Mouse (Mus musculus) effector memory CD4-positive, alpha-beta T cell, adult 5 months (primary cell): ENCODE data around the gene Gm9945. TPM values are rescaled to one million over a fixed set of nuclear protein-coding genes. Genes with fewer than 3 reads are reported as not detected.

Experiments used
- polyA plus RNA-seq: library from polyadenylated mRNA; unstranded; fragments of 100-300 nt; shearing (Covaris generic); gene quantifications from one replicate; pipeline ENCODE4 v1.2.1, GENCODE M21; 2017

Gene Gm9945
- not detected for polyA plus RNA-seq

GRCm38 (mm10) chr11:53479783-53480301 lies at the start of gene Gm9945, which contains the start of gene Sowaha:
Gene Gm9945, plus strand, starts transcription at chr11:53480166.
Gene Sowaha, minus strand, starts transcription at chr11:53480274.

DNA sequence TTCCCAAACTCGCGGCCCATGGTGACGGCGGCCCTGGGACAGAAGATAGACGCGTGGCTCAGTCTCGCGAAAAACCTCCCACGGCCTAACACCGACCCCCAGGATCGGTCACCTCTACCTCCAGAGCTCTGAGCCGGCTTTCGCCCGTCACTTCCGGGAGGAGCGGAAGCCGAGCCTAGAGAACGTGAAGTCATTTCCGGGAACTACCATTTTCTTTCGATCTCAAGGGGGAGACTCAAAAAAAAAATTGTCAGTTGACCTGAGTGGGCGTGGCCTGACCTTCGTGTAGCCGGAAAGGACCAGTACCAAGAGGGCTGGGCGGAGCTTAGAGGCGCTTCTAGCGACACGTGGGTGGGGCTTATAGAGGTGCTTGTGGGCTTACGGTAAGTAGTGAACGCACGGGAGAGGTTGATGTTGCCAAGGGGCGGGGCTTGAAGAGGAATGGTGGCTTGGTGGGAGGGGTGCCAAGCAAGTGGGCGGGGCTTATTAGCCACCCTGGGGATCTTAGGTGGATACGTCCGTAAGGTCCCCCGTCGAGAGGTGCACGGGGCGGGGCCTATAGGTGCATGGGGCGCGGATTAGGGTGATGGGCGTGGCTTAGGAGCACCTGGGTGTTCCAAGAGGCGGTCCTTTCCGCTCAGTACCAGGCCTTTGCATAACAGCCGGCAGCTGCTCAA lies 49.2 kb upstream of the Gm9945 start, which contains the start of the genes Uqcrq and Gdf9:
Gene Uqcrq, minus strand, starts transcription at position 162 of the 677 bp plus-strand sequence.
Gene Gdf9, plus strand, starts transcription at position 354 of the 677 bp plus-strand sequence.

DNA sequence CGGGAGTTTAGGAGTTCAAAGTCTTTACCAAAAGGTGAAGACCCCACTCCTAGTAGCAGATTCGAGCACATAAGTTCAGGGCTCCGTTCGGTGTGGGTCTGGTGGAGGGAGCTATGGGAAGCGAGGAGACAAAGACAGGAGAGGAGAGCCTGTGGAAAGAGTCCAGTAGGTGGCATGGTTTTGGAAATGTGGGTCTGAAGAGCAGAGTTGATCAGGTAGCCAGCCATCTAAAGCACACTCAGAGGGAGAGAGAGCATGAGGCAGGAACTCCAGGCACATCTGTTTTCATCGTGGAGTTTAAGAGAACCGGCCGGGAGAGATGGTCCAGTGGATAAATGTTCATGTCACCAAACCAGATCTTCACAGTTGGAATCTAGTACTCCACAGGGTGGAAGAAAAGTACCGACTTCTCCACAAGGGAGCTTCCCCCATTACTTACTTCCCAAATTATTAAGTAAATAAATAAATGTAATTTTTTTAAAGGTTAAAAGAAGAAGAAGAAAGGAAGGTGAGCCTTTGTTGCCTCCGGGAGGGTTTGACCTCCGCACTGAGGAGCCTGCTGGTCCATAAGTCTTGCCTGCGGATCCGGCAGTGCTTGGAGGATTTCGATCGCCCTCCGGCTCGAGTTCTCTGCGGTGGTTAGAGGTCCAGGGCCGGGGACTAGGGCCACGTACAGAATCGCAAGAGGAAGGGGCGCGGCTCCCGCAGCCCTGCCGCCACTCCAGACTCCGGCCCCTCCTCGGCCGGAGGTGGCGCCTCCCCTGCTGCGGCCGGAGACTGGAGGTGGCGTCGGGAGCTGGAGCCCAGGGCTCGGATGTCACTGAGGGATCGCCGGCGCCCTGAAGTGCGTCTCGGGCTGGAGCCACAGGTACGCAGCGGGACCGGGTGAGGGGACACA lies 23.2 kb upstream of the Gm9945 start, which contains the start of the genes Gm10447 and Shroom1:
Gene Gm10447, minus strand, starts transcription at position 637 of the 898 bp plus-strand sequence.
Gene Shroom1, plus strand, starts transcription at position 732 of the 898 bp plus-strand sequence.

DNA sequence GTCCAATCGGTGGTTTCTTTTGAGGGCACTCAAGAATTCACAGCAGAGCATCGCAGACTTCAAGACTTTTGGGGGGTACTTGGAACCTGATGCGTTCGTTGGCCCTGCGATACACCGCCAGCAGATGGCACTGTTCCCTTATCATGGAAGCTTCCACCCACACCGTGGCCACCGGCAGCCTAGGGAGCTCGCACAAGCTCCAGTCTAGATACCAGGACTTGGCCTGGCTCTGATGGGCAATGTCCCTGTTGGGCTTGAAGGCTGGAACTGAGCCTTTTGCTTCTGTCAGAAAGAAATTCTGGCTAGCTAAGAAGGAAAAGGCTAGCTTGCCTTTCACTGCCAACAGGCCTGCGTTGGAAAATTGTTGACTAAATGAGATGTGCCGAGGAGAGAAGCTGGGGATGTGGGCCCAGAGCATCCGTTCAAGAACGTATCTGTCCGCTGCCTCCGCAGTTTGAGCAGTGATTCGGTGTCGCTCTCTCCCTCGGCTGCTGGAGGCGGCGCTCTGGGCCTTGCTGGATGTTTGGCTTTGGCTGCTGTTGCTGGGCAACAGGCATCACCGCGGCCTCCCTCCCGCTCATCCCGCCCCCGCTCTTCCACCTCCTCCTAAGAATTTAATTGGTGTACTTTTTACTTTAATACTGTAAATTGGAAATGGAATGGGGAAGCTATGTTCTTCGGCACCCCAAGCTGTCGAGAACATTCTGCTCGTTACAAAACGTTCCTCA lies 9.8 kb upstream of the Gm9945 start, which contains the start of gene Gm9837:
Gene Gm9837, minus strand, starts transcription at position 512 of the 728 bp plus-strand sequence.

DNA sequence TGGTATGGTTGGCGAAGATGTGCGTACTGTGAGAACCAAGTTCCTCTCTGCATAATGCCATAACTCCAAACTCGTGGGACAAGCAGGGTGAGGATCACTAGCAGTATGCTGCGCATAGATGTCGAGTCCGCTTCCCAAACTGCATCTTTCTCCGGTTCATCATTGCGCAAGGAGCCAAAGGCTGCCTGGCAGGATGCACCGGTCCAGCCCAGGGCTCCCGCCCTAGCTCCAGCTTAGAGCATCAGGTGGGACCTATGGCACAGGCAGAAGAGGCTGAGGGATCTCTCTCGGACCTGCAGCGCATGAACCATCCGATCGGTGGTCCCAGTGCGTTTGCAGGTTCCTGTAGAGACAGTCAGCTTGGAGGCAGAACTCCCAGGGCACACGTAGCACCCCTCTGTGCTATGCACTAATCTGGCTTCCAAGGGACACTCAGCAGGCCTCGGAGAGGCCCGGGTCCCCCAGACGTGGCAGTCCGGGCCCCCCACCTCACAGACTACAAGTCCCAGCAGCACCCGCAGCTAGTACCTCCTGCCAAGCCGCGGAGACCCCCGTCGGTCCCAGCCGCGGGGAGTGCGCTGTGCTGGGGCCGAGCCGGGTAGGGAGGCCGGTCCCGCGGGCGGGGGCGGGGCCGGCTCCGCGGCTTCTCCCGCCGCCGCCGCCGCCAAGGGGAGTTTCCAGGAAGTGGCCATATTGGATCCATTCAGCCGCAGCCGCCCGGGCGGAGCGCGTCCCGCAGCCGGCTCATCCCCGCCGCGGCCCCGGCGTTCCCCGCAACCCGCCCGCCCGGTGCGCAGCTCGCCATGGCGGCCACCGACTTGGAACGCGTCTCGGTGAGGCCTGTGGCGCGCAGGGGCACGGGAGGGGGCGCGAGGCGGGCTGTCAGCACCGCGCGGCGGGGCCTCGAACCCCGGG lies 39.5 kb downstream of the Gm9945 start, which contains the start of gene Sept8:
Gene Sept8, plus strand, starts transcription at position 51 of the 915 bp plus-strand sequence.

Other genes starting within 250 kb of the Gm9945 start
- 224 TPM for gene Hspa4, start 179.7 kb upstream of the Gm9945 start, polyA plus RNA-seq
- 27.0 TPM for gene Zcchc10, start 155.5 kb upstream of the Gm9945 start, polyA plus RNA-seq
- gene Aff4, start 129.3 kb upstream of the Gm9945 start, polyA plus RNA-seq = 478 TPM
- not detected for gene Leap2, start 57.0 kb upstream of the Gm9945 start, polyA plus RNA-seq
- gene Uqcrq, start 49.3 kb upstream of the Gm9945 start, polyA plus RNA-seq = 203 TPM
- gene Gdf9, start 49.1 kb upstream of the Gm9945 start, polyA plus RNA-seq = 0.30 TPM
- gene Gm10447, start 23.1 kb upstream of the Gm9945 start, polyA plus RNA-seq = 0.16 TPM
- 0.12 TPM for gene Shroom1, start 23.0 kb upstream of the Gm9945 start, polyA plus RNA-seq
- gene Gm9837, start 9.7 kb upstream of the Gm9945 start, polyA plus RNA-seq = not detected
- not detected for gene Sowaha, start 108 bp downstream of the Gm9945 start, polyA plus RNA-seq
- gene Sept8, start 39.1 kb downstream of the Gm9945 start, polyA plus RNA-seq = 1.9 TPM
- 7.1 TPM for gene Kif3a, start 87.2 kb downstream of the Gm9945 start, polyA plus RNA-seq
- 5.4 TPM for gene Il4, start 138.5 kb downstream of the Gm9945 start, polyA plus RNA-seq
- gene Il13, start 154.5 kb downstream of the Gm9945 start, polyA plus RNA-seq = not detected
- 26.1 TPM for gene Rad50, start 227.2 kb downstream of the Gm9945 start, polyA plus RNA-seq
- gene Il5, start 240.6 kb downstream of the Gm9945 start, polyA plus RNA-seq = not detected